Comparison of ENCODE assay signal across 14 mouse cellular contexts in the genomic region with DNA sequence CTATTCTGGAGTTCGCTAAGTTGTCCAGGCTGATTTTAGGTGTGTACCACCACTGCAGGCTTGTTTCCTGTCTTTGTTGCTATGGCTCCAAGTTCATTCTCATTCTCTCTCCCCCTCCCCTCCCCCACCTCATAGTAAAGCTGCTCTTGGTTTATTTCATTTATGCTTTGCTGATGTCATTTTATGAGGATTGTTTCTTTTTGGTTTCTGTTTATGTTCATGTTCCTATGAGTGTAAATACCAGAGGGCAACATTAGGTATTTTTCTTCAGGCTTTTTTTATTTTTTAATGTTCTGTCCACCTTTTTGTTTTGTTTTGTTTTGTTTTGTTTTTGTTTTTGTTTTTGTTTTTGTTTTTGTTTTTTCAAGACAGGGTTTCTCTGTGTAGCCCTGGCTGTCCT. TPM values are rescaled to one million over a fixed set of nuclear protein-coding genes. Genes with fewer than 3 reads are reported as not detected.
DNase-seq lines count a peak whose midpoint lies in the region; ATAC-seq and TF ChIP-seq lines count a peak whose summit lies in the region.
"Had no signal": no experiment of that assay in that cellular context is flagged by ENCODE, and none has a peak within 500 bp of the region (broad histone marks: within the 10 kb centered on the region; RNA-seq: fewer than 3 reads in every experiment).

A gene (minus strand): TSS at position 101 of the 400 bp plus-strand sequence.

- H3K27ac ChIP-seq in forebrain, embryonic 13.5 days: peak within 1 kb of the TSS; percentile 97; the same call in 1 of the 2 replicates
- no peak within 1 kb of the TSS for H3K27ac ChIP-seq in forebrain, embryonic 16.5 days (ENCODE audit: low read length)
- peak within 1 kb of the TSS; percentile 99 for H3K27ac ChIP-seq in hindbrain, embryonic 14.5 days
- H3K27ac ChIP-seq in midbrain, embryonic 15.5 days: peak within 1 kb of the TSS; percentile 99
- H3K27ac ChIP-seq in layer of hippocampus, adult 2 months: no peak within 1 kb of the TSS

- H3K27me3 ChIP-seq in forebrain, embryonic 13.5 days: no peaks in the 10 kb centered on the region
- H3K27me3 ChIP-seq in forebrain, embryonic 16.5 days (replicated peaks; ENCODE audit: control insufficient read depth, insufficient read depth, low read length): no peaks in the 10 kb centered on the region
- H3K27me3 ChIP-seq in E14TG2a.4 (ENCODE audit: insufficient read depth, low read length): peaks cover 7% of the 10 kb centered on the region; the same call in 1 of the 2 replicates
- H3K27me3 ChIP-seq in hindbrain, embryonic 14.5 days (ENCODE audit: control insufficient read depth, insufficient read depth, low read length): no peaks in the 10 kb centered on the region
- no peaks in the 10 kb centered on the region for H3K27me3 ChIP-seq in midbrain, embryonic 15.5 days (replicated peaks)
- H3K27me3 ChIP-seq: Patski had no signal

- intact Hi-C loops in left cerebral cortex, postnatal 36 days (cut with DNase I): no loop called here

- no peak within 1 kb of the TSS for H3K4me2 ChIP-seq in forebrain, embryonic 13.5 days
- no peak within 1 kb of the TSS for H3K4me2 ChIP-seq in forebrain, embryonic 16.5 days (ENCODE audit: low read length)
- H3K4me2 ChIP-seq in hindbrain, embryonic 14.5 days (replicated peaks): no peak within 1 kb of the TSS
- H3K4me2 ChIP-seq in midbrain, embryonic 15.5 days: no peak within 1 kb of the TSS; the same call in 1 of the 2 replicates

- no peak for DNase-seq in hindbrain, embryonic 14.5 days (ENCODE audit: low spot score)
- DNase-seq in spleen, postnatal 4 days (ENCODE audit: low spot score in 2 of 2): no peak
- no peak for DNase-seq in layer of hippocampus, adult 2 months (ENCODE audit: low spot score in 2 of 2)
- no peak for DNase-seq in left cerebral cortex, postnatal 36 days (ENCODE audit: low spot score in 2 of 2)
- DNase-seq: adrenal gland, adult 8-10 months; heart, postnatal 36 days; lung, embryonic 14.5 days had no signal

- no peak within 1 kb of the TSS for H3K4me3 ChIP-seq in forebrain, embryonic 13.5 days
- H3K4me3 ChIP-seq in forebrain, embryonic 16.5 days (replicated peaks; ENCODE audit: low read length): no peak within 1 kb of the TSS
- peak within 1 kb of the TSS; percentile 88; the same call in 1 of the 2 replicates for H3K4me3 ChIP-seq in E14TG2a.4 (replicated peaks; ENCODE audit: low read length)
- H3K4me3 ChIP-seq in hindbrain, embryonic 14.5 days (replicated peaks; ENCODE audit: low read length): no peak within 1 kb of the TSS
- no peak within 1 kb of the TSS for H3K4me3 ChIP-seq in midbrain, embryonic 15.5 days
- H3K4me3 ChIP-seq in layer of hippocampus, adult 2 months: no peak within 1 kb of the TSS

- H3K4me1 ChIP-seq in forebrain, embryonic 13.5 days: peaks cover 35% of the 10 kb centered on the region
- H3K4me1 ChIP-seq in forebrain, embryonic 16.5 days (replicated peaks; ENCODE audit: control insufficient read depth, insufficient read depth, low read length): peaks cover 32% of the 10 kb centered on the region
- H3K4me1 ChIP-seq in E14TG2a.4 (replicated peaks; ENCODE audit: low read depth, low read length): peaks cover 55% of the 10 kb centered on the region
- peaks cover 28% of the 10 kb centered on the region for H3K4me1 ChIP-seq in hindbrain, embryonic 14.5 days (replicated peaks; ENCODE audit: control insufficient read depth, insufficient read depth, low read length)
- H3K4me1 ChIP-seq in midbrain, embryonic 15.5 days: peaks cover 39% of the 10 kb centered on the region

- no peaks in the 10 kb centered on the region for H3K36me3 ChIP-seq in forebrain, embryonic 13.5 days (ENCODE audit: poor library complexity, severe bottlenecking)
- no peaks in the 10 kb centered on the region for H3K36me3 ChIP-seq in forebrain, embryonic 16.5 days (ENCODE audit: control insufficient read depth, insufficient read depth)
- H3K36me3 ChIP-seq in E14TG2a.4 (ENCODE audit: insufficient read depth, low read length): peaks cover 10% of the 10 kb centered on the region
- H3K36me3 ChIP-seq in hindbrain, embryonic 14.5 days (replicated peaks; ENCODE audit: control insufficient read depth, insufficient read depth): no peaks in the 10 kb centered on the region
- no peaks in the 10 kb centered on the region for H3K36me3 ChIP-seq in midbrain, embryonic 15.5 days (replicated peaks)

- H3K9me3 ChIP-seq in forebrain, embryonic 13.5 days (replicated peaks): no peaks in the 10 kb centered on the region
- no peaks in the 10 kb centered on the region for H3K9me3 ChIP-seq in forebrain, embryonic 16.5 days (ENCODE audit: control insufficient read depth, low read length)
- H3K9me3 ChIP-seq in E14TG2a.4 (ENCODE audit: low read length): no peaks in the 10 kb centered on the region
- H3K9me3 ChIP-seq in hindbrain, embryonic 14.5 days (ENCODE audit: control insufficient read depth, low read length): no peaks in the 10 kb centered on the region
- H3K9me3 ChIP-seq in midbrain, embryonic 15.5 days: no peaks in the 10 kb centered on the region

- 72% methylated on average over 1 of the region's 1 CpGs for WGBS in forebrain, embryonic 13.5 days
- WGBS in forebrain, embryonic 16.5 days: 79% methylated on average over 1 of the region's 1 CpGs
- WGBS in hindbrain, embryonic 14.5 days: 81% methylated on average over 1 of the region's 1 CpGs
- WGBS in midbrain, embryonic 15.5 days: 65% methylated on average over 1 of the region's 1 CpGs

- 0 out of 2 replicates have a peak within 1 kb of the TSS, but pooled peaks have one; percentile 87 for H3K9ac ChIP-seq in forebrain, embryonic 13.5 days
- no peak within 1 kb of the TSS for H3K9ac ChIP-seq in forebrain, embryonic 16.5 days (replicated peaks; ENCODE audit: low read depth, low read length)
- no peak within 1 kb of the TSS for H3K9ac ChIP-seq in hindbrain, embryonic 14.5 days
- peak within 1 kb of the TSS; percentile 76; the same call in 1 of the 2 replicates for H3K9ac ChIP-seq in midbrain, embryonic 15.5 days

- ATAC-seq in forebrain, embryonic 13.5 days: no peak
- ATAC-seq in forebrain, embryonic 16.5 days: no peak
- no peak for ATAC-seq in hindbrain, embryonic 14.5 days (ENCODE audit: low FRiP score)
- no peak for ATAC-seq in midbrain, embryonic 15.5 days (replicated peaks)
- ATAC-seq: Patski had no signal

- TF ChIP-seq CTCF in E14TG2a.4 (conservative IDR thresholded peaks at IDR 0.05; ENCODE audit: low read length): no peak
- no peak for TF ChIP-seq CTCF in layer of hippocampus, adult 2 months (conservative IDR thresholded peaks at IDR 0.05)

RNA-seq across cellular contexts. Expression of the gene that starts here (rescaled TPM):
- polyA plus RNA-seq in forebrain, embryonic 13.5 days (2015; fragmentation: Nextera tagmentation; extraction: Ambion mirVana): 0.26 and 0.58 TPM in 2 replicates
- 0.16 and 0.18 TPM in 2 replicates for polyA plus RNA-seq in forebrain, embryonic 16.5 days (2015; fragmentation: Nextera tagmentation; extraction: Ambion mirVana)
- 0.27 and 0.39 TPM in 2 replicates for polyA plus RNA-seq in hindbrain, embryonic 14.5 days (2014; fragmentation: Nextera tagmentation; extraction: Ambion mirVana)
- polyA plus RNA-seq in midbrain, embryonic 15.5 days (2015; fragmentation: Nextera tagmentation; extraction: Ambion mirVana): 0.17 and 0.26 TPM in 2 replicates
- total RNA-seq in layer of hippocampus, adult 2 months (2021): not detected
- total RNA-seq in left cerebral cortex, postnatal 36 days (2021): not detected
- total RNA-seq: adrenal gland, adult 8-10 months; common myeloid progenitor, adult 5-6 weeks; heart, postnatal 36 days; left cerebral cortex, adult 8-10 months had no signal

Comparison
In these comparisons a context has a peak if more than half of its experiments do, and no peak if none do; other contexts are left out.
1. H3K27ac ChIP-seq: peak in forebrain, embryonic 13.5 days (single experiment), hindbrain, embryonic 14.5 days (single experiment) and midbrain, embryonic 15.5 days (single experiment); none in forebrain, embryonic 16.5 days (single experiment) and layer of hippocampus, adult 2 months (single experiment).
2. H3K9ac ChIP-seq: peak in forebrain, embryonic 13.5 days (single experiment) and midbrain, embryonic 15.5 days (single experiment); none in forebrain, embryonic 16.5 days (single experiment) and hindbrain, embryonic 14.5 days (single experiment).